Mouse (Mus musculus) stomach, embryonic 14.5 days (tissue): ENCODE data around the gene Vdac2. TPM values are rescaled to one million over a fixed set of nuclear protein-coding genes. Genes with fewer than 3 reads are reported as not detected.
A peak's percentile ranks its signal among the peaks of the same experiment; 100 is the strongest.

Experiments
- ATAC-seq: fragments of 200-750 bp; cut with Nextera tagmentation; 2 replicates; pipeline ENCODE4 v1.8.0; 2017; ENCODE audit warnings: low read depth, moderate TSS enrichment; ENCODE audit not compliant: insufficient number of reproducible peaks, insufficient read depth, low FRiP score
- H3K27ac ChIP-seq: fragments of 300-500 bp; sonication (generic); 2 replicates; pipeline ENCODE4 v1.5.1; 2014; ENCODE audit warnings: mild to moderate bottlenecking, low read length, moderate library complexity, mixed read lengths
- H3K27me3 ChIP-seq: fragments of 300-500 bp; sonication (generic); 2 replicates; pipeline ENCODE4 v1.6.1; 2014; ENCODE audit warnings: low read length, control low read depth, mixed read lengths; ENCODE audit not compliant: control insufficient read depth, insufficient read depth
- H3K36me3 ChIP-seq: fragments of 300-500 bp; sonication (generic); 2 replicates; pipeline ENCODE4 v1.6.1; 2014; ENCODE audit warnings: mild to moderate bottlenecking, control low read depth, low read length, moderate library complexity, mixed read lengths; ENCODE audit not compliant: control insufficient read depth, insufficient read depth
- H3K4me1 ChIP-seq: fragments of 300-500 bp; sonication (generic); 2 replicates; pipeline ENCODE4 v1.6.1; 2014; ENCODE audit warnings: low read length, control low read depth, mixed read lengths; ENCODE audit not compliant: control insufficient read depth, insufficient read depth
- H3K4me2 ChIP-seq: fragments of 300-500 bp; sonication (generic); replicated peaks from 2 replicates; pipeline ENCODE4 v1.6.1; 2014; ENCODE audit warnings: low read depth, low read length, control low read depth
- H3K4me3 ChIP-seq: fragments of 300-500 bp; sonication (generic); 2 replicates; pipeline ENCODE4 v1.5.1; 2014; ENCODE audit warnings: low read depth, low read length, control low read depth
- H3K9ac ChIP-seq: fragments of 300-500 bp; sonication (generic); replicated peaks from 2 replicates; pipeline ENCODE4 v1.6.1; 2014; ENCODE audit warnings: low read depth, mild to moderate bottlenecking, control low read depth, low read length, moderate library complexity, mixed read lengths
- H3K9me3 ChIP-seq: fragments of 300-500 bp; sonication (generic); 2 replicates; pipeline ENCODE4 v1.6.1; 2016; ENCODE audit warnings: low read depth, low read length, control low read depth; ENCODE audit not compliant: control insufficient read depth
- WGBS: fragments of 180-500 bp; shearing (Covaris S2); extraction: QIAGEN DNeasy Blood & Tissue Kit; methylation state at CpG from one replicate; pipeline ENCODE4 v1.1.7; 2014; 5-methylcytosine and 5-hydroxymethylcytosine counted together
- polyA plus RNA-seq: library from polyadenylated mRNA; unstranded; fragments of >200 nt; fragmentation: Nextera tagmentation; extraction: Ambion mirVana; gene quantifications from 2 replicates; pipeline ENCODE4 v1.2.1, GENCODE M21; 2014

Vdac2 gene
- polyA plus RNA-seq, 1 experiment from 2014 or later, result 278 TPM

GRCm38 (mm10) chr14:21841819-21842592, 17.0 kb downstream of the Vdac2 start:
- Histone ChIP-seq H3K4me1 (peaks cover 3% of the 10 kb centered on the region; the same call in 1 of the 2 replicates), H3K4me2 (no peak overlapping the region), H3K27me3 (no peaks in the 10 kb centered on the region), H3K9me3 (no peaks in the 10 kb centered on the region), H3K4me3 (no peak overlapping the region), H3K36me3 (peaks cover 90% of the 10 kb centered on the region), H3K9ac (no peak overlapping the region), H3K27ac (no peak overlapping the region)
- ATAC-seq, result no peak
- 88% methylated on average over 5 of the region's 5 CpGs for WGBS

- H3K4me2 ChIP-seq, result no peak overlapping the region
- no peak overlapping the region for H3K9ac ChIP-seq
- no peak overlapping the region for H3K4me3 ChIP-seq
- peaks cover 79% of the 10 kb centered on the region for H3K36me3 ChIP-seq
- H3K27me3 ChIP-seq, result no peaks in the 10 kb centered on the region
- H3K27ac ChIP-seq, result no peak overlapping the region
- H3K4me1 ChIP-seq, result peaks cover 11% of the 10 kb centered on the region; the same call in 1 of the 2 replicates
- WGBS, result 64% methylated on average over 6 of the region's 6 CpGs
- H3K9me3 ChIP-seq, result no peaks in the 10 kb centered on the region
- ATAC-seq, result no peak
Measured at GRCm38 (mm10) chr14:21843263-21843662, 18.2 kb downstream of the Vdac2 start.

- Histone ChIP-seq H3K27ac (peak overlapping the region; percentile 81; the same call in 1 of the 2 replicates), H3K4me3 (peak overlapping the region; percentile 71), H3K27me3 (no peaks in the 10 kb centered on the region), H3K9ac (no peak overlapping the region), H3K4me1 (peaks cover 12% of the 10 kb centered on the region; the same call in 1 of the 2 replicates), H3K9me3 (no peaks in the 10 kb centered on the region), H3K4me2 (peak overlapping the region; percentile 100), H3K36me3 (peaks cover 43% of the 10 kb centered on the region)
- no peak for ATAC-seq
- 22% methylated on average over 10 of the region's 10 CpGs for WGBS
Measured at GRCm38 (mm10) chr14:21846827-21847380, 21.9 kb downstream of the Vdac2 start.

DNA sequence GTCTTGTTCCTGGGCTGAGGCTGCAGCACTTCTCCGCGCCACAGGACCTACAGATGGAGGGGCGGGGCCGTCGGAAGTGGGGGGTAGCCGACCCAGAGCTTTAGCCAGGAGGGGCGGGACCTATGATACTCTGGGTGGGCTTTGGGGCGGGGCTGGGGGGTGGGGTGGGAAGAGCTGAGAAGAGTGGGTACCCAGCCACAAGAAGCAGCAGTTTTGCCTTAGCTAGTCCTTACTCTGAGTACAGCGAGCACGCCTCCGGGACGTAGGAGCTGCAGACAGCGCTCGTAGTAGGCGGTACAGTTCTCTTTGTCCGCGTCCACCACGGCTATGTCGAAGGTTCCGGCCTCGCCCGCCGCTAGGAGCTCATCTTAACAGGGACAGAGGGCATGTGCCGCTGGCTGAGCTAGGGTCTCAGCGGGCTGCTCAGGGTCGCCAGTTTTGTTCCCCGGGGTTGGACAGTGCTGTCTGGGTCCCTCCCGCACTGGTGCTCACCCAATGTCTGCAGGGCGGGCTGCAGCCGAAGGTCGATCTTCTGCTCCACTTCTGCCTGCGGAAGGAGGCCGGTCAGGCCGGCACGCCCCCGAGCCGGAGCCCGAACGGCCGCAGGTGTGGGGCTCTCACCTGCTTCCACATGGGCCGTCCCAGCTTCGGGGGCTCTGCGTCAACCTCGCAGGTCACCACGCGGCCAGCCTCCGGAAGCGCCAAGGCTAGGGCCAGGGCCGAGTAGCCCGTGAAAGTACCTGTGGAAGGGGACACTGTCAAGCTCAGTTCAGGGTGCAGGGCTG, 22.5 kb downstream of the Vdac2 start:
- Histone ChIP-seq H3K27me3 (no peaks in the 10 kb centered on the region), H3K4me2 (peak overlapping the region; percentile 100), H3K9me3 (no peaks in the 10 kb centered on the region), H3K9ac (peak overlapping the region; percentile 53), H3K4me1 (peaks cover 12% of the 10 kb centered on the region; the same call in 1 of the 2 replicates), H3K27ac (peak overlapping the region; percentile 81), H3K36me3 (peaks cover 37% of the 10 kb centered on the region), H3K4me3 (peak overlapping the region; percentile 71)
- peak; percentile 67 for ATAC-seq
- WGBS, result under 1% methylated on average over 50 of the region's 50 CpGs

DNA sequence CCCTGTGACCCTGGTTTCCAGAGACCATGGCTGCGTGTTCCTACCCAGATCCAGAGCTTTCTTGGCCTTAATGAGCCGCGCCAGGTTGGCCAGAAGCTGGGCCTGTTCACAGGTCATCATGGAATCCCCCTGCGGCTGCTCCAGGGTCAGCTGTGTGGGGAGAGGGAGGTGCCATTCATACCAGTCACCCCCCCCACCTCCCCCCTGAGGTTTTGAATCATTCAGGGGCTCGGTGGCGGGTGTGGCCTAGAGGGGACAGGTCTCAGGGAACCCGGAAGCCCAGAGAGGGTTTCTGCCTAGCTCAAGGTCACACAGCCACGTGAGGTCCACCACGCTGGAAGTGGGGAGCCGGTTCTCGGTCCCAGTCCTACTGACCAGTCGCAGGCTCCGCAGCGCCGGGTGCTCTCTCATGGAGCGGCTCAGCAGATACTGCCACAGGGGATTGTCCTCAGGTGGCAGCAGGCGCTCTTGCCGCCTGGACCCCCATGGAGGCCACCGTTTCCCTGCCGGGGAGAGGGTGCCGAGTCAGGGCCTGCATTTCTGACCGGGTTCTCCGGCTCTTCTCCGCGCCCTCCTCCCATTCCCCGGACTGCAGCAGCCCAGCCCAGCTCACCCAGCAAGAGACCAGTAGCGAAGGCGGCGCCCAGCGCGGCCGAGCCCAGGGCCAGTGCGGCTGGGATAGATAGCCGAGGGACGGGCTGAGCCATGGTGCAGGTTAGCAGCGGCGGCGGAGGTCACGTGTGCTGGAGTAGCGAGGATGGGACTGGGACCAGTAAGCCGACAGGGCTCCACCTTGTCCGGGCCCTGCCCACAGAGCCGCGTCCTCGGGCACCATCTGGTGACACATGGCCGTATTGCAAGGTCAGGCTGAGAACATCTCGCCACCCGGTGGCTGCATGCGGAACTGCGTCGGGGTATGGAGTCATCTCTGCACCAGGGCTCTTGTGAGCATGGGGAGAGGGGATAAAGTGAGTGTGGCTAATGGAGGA, 23.4 kb downstream of the Vdac2 start, which contains the start of gene Comtd1:
Gene Comtd1, minus strand, starts transcription at position 812 of the 989 bp plus-strand sequence.
- peak; percentile 90 for ATAC-seq
- H3K27me3 ChIP-seq, result no peaks in the 10 kb centered on the region
- under 1% methylated on average over 51 of the region's 51 CpGs for WGBS

GRCm38 (mm10) chr14:21849524-21850418, 24.7 kb downstream of the Vdac2 start:
- Histone ChIP-seq H3K36me3 (peaks cover 18% of the 10 kb centered on the region), H3K9me3 (no peaks in the 10 kb centered on the region), H3K4me2 (no peak overlapping the region), H3K4me3 (no peak overlapping the region), H3K4me1 (peaks cover 18% of the 10 kb centered on the region; the same call in 1 of the 2 replicates), H3K27me3 (no peaks in the 10 kb centered on the region), H3K27ac (no peak overlapping the region), H3K9ac (no peak overlapping the region)
- no peak for ATAC-seq
- WGBS, result 84% methylated on average over 13 of the region's 13 CpGs

More for the DNA sequence above, 23.4 kb downstream of the Vdac2 start, which contains the start of gene Comtd1:
- H3K4me1 ChIP-seq, result peaks cover 12% of the 10 kb centered on the region; the same call in 1 of the 2 replicates
- H3K4me3 ChIP-seq, result peak within 1 kb of the TSS; percentile 71
- peaks cover 28% of the 10 kb centered on the region for H3K36me3 ChIP-seq
- H3K4me2 ChIP-seq, result peak within 1 kb of the TSS; percentile 100
- H3K9ac ChIP-seq, result peak within 1 kb of the TSS; percentile 53
- no peaks in the 10 kb centered on the region for H3K9me3 ChIP-seq
- H3K27ac ChIP-seq, result peak within 1 kb of the TSS; percentile 81
